Mouse (Mus musculus) regulatory T cell (primary cell): ENCODE measurements around the gene Tnrc6b.

Experiments
- in situ Hi-C: fragments of 300-600 bp; cut with MboI, MseI; formaldehyde crosslinking; loops from one replicate; pipeline ENCODE4 v1.15.1; 2025; ENCODE audit warnings: high pct_unique_total_duplicates

The Tnrc6b gene

GRCm38 (mm10) chr15:80781218-80781806 lies 70.2 kb downstream of the Tnrc6b start:
- in situ Hi-C loops = no loop called here

DNA sequence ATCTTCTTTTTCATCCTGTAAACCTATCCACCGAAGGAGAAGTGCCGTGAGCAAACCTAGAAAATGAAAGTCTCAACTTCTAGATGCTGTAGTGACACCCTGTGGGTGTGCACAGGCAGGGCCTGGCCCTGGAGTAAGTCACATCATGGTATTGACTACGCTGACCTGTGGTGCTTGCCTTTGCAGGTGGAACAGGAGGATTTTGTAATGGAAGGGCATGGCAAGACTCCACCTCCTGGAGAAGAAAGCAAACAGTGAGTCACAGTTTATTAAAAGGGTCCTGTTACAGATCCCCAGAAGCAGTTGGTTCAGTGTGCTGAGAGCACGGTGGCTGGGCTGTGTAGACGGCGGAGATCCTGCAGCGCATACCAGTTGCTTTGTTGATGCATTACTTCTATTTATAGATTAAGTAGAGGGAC lies 73.4 kb downstream of the Tnrc6b start:
- in situ Hi-C loops = no loop called here

GRCm38 (mm10) chr15:80785699-80786098 lies 74.6 kb downstream of the Tnrc6b start:
- in situ Hi-C loops = loop anchor here (5.0 kb wide), 1 partner anchor 53 kb away; no protein-coding TSS in a partner anchor

GRCm38 (mm10) chr15:80787746-80788145 lies 76.6 kb downstream of the Tnrc6b start:
- in situ Hi-C loops = loop anchor here (5.0 kb wide), 1 partner anchor 55 kb away; no protein-coding TSS in a partner anchor

GRCm38 (mm10) chr15:80792556-80792955 lies 81.4 kb downstream of the Tnrc6b start:
- in situ Hi-C loops = loop anchor here (10.0 kb wide), 1 partner anchor 78 kb away; the partner anchor contains the start of gene Tnrc6b

- in situ Hi-C loops = loop anchor here (10.0 kb wide), 1 partner anchor 80 kb away; the partner anchor contains the start of gene Tnrc6b
Measured at GRCm38 (mm10) chr15:80795076-80795475, 84.0 kb downstream of the Tnrc6b start.

DNA sequence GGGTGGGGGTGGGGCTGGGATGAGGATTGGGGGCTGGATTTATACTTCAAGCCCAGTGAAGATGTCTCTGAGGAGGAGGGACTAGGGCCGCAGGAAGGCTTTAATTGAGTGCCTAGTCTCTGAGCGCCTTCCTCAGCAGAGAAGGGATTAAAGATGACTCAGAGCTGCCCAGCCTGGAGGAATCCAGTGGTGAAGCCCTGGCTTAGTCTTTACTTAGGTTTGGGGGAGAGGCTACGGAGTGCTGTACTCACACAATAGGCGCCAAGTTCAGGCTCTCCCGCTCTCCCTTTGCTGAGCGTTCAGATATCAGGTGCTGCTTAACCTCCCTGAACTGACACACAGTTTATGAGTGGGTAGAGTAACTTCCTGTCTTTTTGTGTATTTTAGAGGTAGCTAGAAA lies 86.6 kb downstream of the Tnrc6b start:
- in situ Hi-C loops = loop anchor here (10.0 kb wide), 1 partner anchor 83 kb away; the partner anchor contains the start of gene Tnrc6b

DNA sequence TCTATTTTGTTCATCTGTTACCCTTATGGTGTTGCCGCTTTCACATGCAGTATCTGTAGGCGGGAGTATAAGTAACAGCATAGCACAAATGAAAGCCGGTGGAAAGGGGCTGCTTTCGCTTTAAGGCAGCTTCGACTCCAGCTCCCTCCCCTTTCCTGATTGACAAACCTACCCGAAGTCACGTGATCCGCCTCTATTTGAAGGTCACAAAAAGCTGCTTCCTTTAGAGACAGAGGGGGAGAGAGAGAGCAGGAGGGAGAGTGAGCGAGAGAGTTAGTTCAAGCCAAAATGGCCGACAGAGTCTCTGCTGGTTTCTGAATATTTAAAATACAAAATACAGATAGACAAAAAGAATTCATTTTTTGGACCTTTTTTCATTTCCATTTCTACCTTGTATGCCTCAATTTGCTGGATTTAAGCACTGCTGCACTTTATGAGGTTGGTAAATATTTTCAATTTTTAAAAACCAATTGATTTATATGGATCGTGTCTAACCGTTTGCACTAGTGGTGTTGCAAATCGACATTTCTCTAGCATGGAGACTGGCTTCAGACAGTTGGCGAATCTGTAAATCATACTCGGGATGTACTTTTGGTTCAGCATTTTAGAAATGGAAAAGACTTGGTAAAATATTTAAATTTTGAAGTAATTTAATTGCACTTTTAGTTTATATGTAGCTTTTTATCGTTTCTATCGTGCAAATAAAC lies 87.4 kb downstream of the Tnrc6b start:
- in situ Hi-C loops = loop anchor here (10.0 kb wide), 1 partner anchor 84 kb away; the partner anchor contains the start of gene Tnrc6b

- in situ Hi-C loops = loop anchor here (10.0 kb wide), 1 partner anchor 84 kb away; the partner anchor contains the start of gene Tnrc6b
Measured at GRCm38 (mm10) chr15:80799074-80799633, 88.0 kb downstream of the Tnrc6b start.

DNA sequence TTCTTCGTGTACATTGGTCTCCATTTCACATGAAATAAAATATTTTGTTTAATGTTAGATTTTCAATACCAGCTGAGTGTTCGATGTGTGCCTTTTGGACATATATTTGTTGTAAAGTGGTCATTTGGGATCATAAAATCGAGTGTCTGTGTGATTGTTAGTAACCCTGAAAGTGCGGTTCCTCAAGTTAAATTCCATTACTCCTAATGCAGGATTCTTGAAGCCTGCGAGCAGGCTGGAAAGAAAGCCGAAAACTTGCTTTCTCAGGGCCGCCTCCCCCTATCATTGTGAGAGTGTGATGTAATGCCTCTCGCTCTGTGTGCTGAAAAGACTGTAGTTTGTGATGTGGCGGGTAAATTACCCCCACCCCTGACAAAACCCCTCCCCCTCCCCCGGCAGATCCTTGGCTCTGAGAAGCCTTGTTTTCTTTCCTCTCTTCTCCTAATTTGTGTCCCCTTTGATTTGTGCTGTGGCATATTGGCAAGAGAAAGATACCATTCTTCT lies 88.6 kb downstream of the Tnrc6b start:
- in situ Hi-C loops = loop anchor here (10.0 kb wide), 1 partner anchor 85 kb away; the partner anchor contains the start of gene Tnrc6b

GRCm38 (mm10) chr15:80800201-80800600 lies 89.1 kb downstream of the Tnrc6b start:
- in situ Hi-C loops = no loop called here

DNA sequence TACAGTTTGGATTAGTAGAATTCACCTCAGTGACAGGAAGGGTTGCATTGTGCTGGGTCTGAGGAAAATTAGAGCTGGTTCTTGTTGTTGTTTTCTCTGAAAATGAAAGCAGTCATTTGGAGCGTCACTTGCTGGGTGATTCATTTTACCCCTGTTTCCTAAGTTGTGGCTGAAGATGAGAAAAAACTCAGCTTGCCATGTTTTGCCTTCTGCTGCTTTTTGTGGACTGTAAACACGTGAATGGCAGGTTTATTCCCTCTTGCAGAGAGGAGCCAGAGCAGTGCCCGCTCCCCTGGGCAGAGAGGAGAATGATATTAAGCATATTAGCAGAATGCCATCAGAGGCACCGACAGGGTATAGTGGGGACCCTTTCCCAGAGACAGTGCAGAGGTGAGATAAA lies 89.7 kb downstream of the Tnrc6b start:
- in situ Hi-C loops = no loop called here

DNA sequence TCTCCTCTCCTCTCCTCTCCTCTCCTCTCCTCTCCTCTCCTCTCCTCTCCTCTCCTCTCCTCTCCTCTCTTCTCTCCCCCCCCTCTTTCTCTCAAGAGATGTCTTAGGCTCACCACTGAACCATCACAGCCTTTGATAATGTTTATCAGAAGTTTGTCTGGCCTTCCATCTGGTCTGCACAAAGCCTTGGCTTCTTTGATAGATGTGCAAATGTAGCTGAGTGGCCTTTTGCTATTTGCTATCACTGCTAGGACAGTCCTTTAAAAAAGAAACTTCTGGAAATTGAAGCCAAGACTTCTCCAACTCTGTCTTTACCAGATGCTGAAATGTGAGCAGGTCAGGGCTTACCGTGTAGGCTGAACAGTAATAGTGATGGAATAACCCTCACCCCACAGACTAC lies 90.5 kb downstream of the Tnrc6b start:
- in situ Hi-C loops = no loop called here

- in situ Hi-C loops = no loop called here
Measured at GRCm38 (mm10) chr15:80807162-80807561, 96.0 kb downstream of the Tnrc6b start.

- in situ Hi-C loops = no loop called here
Measured at GRCm38 (mm10) chr15:80810226-80810625, 99.1 kb downstream of the Tnrc6b start.

GRCm38 (mm10) chr15:80812840-80813239 lies 101.7 kb downstream of the Tnrc6b start:
- in situ Hi-C loops = no loop called here

DNA sequence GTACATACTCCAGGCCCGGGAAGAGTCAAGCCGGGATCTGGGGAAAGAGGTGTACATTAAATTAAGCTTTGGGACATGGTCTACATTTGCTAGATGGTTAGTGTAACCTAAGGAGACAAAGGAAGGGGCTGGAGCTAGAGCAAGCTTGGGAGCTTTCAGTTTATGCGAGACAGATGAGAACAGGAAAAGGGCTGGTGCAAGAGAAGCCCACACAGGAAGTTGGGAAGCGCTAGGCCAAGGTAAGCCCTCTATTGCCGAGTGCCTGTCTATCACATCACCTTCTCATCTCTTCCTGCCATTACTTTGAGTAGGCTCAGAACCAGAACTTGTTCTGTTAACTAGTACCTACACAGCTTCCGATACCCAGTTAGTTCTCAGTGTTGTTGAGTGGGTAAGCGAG lies 103.7 kb downstream of the Tnrc6b start:
- in situ Hi-C loops = no loop called here

GRCm38 (mm10) chr15:80822276-80822675 lies 111.2 kb downstream of the Tnrc6b start:
- in situ Hi-C loops = no loop called here

DNA sequence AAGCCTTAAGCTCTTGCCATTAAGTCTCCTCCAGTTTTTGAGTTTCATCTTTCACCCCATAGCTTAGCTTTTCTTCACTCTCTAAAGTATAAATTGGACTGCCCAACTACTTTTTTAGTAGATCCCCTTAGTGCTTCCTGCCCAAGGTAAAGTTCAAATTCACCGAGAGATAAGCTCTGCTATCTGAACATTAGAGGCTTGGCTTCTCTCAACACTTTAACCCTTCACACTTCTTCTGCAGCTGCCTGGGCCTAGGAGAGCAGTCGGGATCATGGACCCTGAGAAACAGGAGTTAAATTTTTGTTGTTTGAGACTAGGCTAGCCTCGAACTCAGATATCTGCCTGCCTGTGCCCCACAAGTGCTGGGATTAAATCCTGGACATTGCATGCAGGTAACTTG lies 120.1 kb downstream of the Tnrc6b start:
- in situ Hi-C loops = no loop called here

DNA sequence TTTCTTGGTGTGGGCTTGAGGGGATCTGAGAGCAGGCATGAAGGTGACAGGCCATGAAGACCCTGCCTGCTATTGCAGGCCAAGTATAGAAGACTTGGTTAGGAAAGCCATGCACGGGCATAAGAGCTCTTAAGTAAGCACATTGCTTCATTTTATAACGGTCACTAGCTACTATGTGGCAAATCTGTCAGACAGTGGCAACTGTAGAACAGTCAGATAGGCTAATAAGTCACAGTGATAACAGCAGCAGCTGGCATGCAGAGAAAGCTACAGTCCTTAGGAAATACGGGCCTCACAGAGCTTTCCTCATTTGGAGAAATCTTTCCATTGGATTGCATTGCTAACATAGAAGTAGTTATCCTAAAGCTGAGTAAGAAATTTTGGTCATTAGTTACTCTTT lies 121.7 kb downstream of the Tnrc6b start:
- in situ Hi-C loops = no loop called here

GRCm38 (mm10) chr15:80836246-80836645 lies 125.1 kb downstream of the Tnrc6b start:
- in situ Hi-C loops = no loop called here

- in situ Hi-C loops = no loop called here
Measured at GRCm38 (mm10) chr15:80838836-80839235, 127.7 kb downstream of the Tnrc6b start.
